In the genomic region with DNA sequence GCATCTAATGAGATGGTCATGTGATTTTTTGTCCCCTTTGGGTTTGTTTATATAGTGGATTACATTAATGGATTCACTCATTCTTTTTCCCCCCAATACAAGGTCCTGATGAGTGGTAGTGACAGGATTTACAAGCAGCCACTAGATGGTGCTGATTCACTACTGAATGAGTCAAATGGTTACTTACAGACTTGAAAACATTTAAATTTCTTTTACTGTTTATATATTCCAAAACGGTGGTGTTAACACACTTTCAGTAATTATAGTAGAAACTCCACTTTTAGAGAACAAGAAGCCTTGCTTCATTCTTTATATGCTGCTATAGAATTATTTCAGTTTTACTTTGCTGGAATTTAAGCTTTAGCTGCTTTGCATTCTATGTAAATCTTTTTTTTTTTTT, we compare ENCODE assay signal across 8 mouse cellular contexts.
A peak's percentile ranks its signal among the peaks of the same experiment; 100 is the strongest.
DNase-seq lines count a peak whose midpoint lies in the region; ATAC-seq lines count a peak whose summit lies in the region.

No protein-coding gene starts in this region.

- no peak for ATAC-seq in heart, embryonic 12.5 days (ENCODE audit: insufficient number of reproducible peaks, low FRiP score)
- ATAC-seq in neural tube, embryonic 14.5 days (ENCODE audit: low read depth) = peak; percentile 81

- no peaks in the 10 kb centered on the region for H3K4me1 ChIP-seq in heart, embryonic 12.5 days (replicated peaks)
- no peaks in the 10 kb centered on the region for H3K4me1 ChIP-seq in neural tube, embryonic 14.5 days (ENCODE audit: control insufficient read depth, insufficient read depth, low read length)

- H3K4me3 ChIP-seq in heart, embryonic 12.5 days = no peak overlapping the region
- H3K4me3 ChIP-seq in neural tube, embryonic 14.5 days (ENCODE audit: low read depth, low read length) = no peak overlapping the region

- peak; percentile 38 to 66 for DNase-seq in heart, postnatal 10 days
- peak; percentile 9 for DNase-seq in urinary bladder, postnatal 25 days (ENCODE audit: low spot score)
- DNase-seq in urinary bladder, postnatal 4 days (ENCODE audit: low spot score in 2 of 2) = no peak
- peak; percentile 83 for DNase-seq in embryo, embryonic 10.5 days (ENCODE audit: low spot score)
- peak; percentile 36 for DNase-seq in kidney, postnatal 14 days
- DNase-seq in spleen, postnatal 14 days (ENCODE audit: low spot score in 2 of 2) = no peak

- H3K9ac ChIP-seq in heart, embryonic 12.5 days = no peak overlapping the region
- H3K9ac ChIP-seq in neural tube, embryonic 14.5 days (replicated peaks; ENCODE audit: low read depth, low read length) = no peak overlapping the region

- intact Hi-C loops in heart, postnatal 10 days (cut with DNase I) = loop anchor here (2.0 to 10.0 kb wide), 4 partner anchors 222 to 1924 kb away; no protein-coding TSS in a partner anchor

- no peaks in the 10 kb centered on the region for H3K27me3 ChIP-seq in heart, embryonic 12.5 days (replicated peaks)
- no peaks in the 10 kb centered on the region for H3K27me3 ChIP-seq in neural tube, embryonic 14.5 days (ENCODE audit: control insufficient read depth, insufficient read depth, low read length)

- H3K4me2 ChIP-seq in heart, embryonic 12.5 days = no peak overlapping the region
- H3K4me2 ChIP-seq in neural tube, embryonic 14.5 days (ENCODE audit: low read depth, low read length) = no peak overlapping the region

- peaks cover 23% of the 10 kb centered on the region for H3K36me3 ChIP-seq in heart, embryonic 12.5 days
- H3K36me3 ChIP-seq in neural tube, embryonic 14.5 days (ENCODE audit: control insufficient read depth, insufficient read depth, low read length) = no peaks in the 10 kb centered on the region

- H3K9me3 ChIP-seq in heart, embryonic 12.5 days (replicated peaks) = no peaks in the 10 kb centered on the region
- no peaks in the 10 kb centered on the region for H3K9me3 ChIP-seq in neural tube, embryonic 14.5 days (ENCODE audit: control insufficient read depth, low read length)

- WGBS in heart, embryonic 12.5 days = 12% methylated on average over 1 of the region's 1 CpGs
- 3% methylated on average over 1 of the region's 1 CpGs for WGBS in neural tube, embryonic 14.5 days

- no peak overlapping the region for H3K27ac ChIP-seq in heart, embryonic 12.5 days (ENCODE audit: poor library complexity, severe bottlenecking)
- H3K27ac ChIP-seq in neural tube, embryonic 14.5 days (ENCODE audit: low read depth, low read length) = no peak overlapping the region

Comparison
In these comparisons a context has a peak if more than half of its experiments do, and no peak if none do; other contexts are left out.
1. DNase-seq: peak in heart, postnatal 10 days (2 of 2), urinary bladder, postnatal 25 days (single experiment), embryo, embryonic 10.5 days (single experiment) and kidney, postnatal 14 days (single experiment); none in urinary bladder, postnatal 4 days (0 of 2) and spleen, postnatal 14 days (0 of 2).